Mouse (Mus musculus) liver, embryonic 16.5 days (tissue): ENCODE results near the gene Cers6. TPM values are rescaled to one million over a fixed set of nuclear protein-coding genes. Genes with fewer than 3 reads are reported as not detected.

Experiments
- ATAC-seq: fragments of 200-750 bp; cut with Nextera tagmentation; 2 replicates; pipeline ENCODE4 v1.8.0; 2017; ENCODE audit warnings: low read depth, mild to moderate bottlenecking, moderate number of reproducible peaks, moderate library complexity
- H3K27ac ChIP-seq: fragments of 300-500 bp; sonication (generic); 2 replicates; pipeline ENCODE4 v1.5.1; 2014; ENCODE audit warnings: mild to moderate bottlenecking, low read length
- H3K27me3 ChIP-seq: fragments of 300-500 bp; sonication (generic); 2 replicates; pipeline ENCODE4 v1.6.1; 2014; ENCODE audit warnings: low read depth, low read length, mixed read lengths; ENCODE audit not compliant: control insufficient read depth, insufficient read depth
- H3K36me3 ChIP-seq: fragments of 300-500 bp; sonication (generic); 2 replicates; pipeline ENCODE4 v1.6.1; 2014; ENCODE audit warnings: mild to moderate bottlenecking; ENCODE audit not compliant: control insufficient read depth, insufficient read depth
- H3K4me1 ChIP-seq: fragments of 300-500 bp; sonication (generic); 2 replicates; pipeline ENCODE4 v1.6.1; 2014; ENCODE audit warnings: low read depth, low read length, mixed read lengths; ENCODE audit not compliant: control insufficient read depth
- H3K4me2 ChIP-seq: fragments of 300-500 bp; sonication (generic); 2 replicates; pipeline ENCODE4 v1.6.1; 2014; ENCODE audit warnings: low read depth, low read length, mixed read lengths
- H3K4me3 ChIP-seq: fragments of 300-500 bp; sonication (generic); 2 replicates; pipeline ENCODE4 v1.5.1; 2014; ENCODE audit warnings: low read depth, mild to moderate bottlenecking, low read length
- H3K9ac ChIP-seq: fragments of 300-500 bp; sonication (generic); 2 replicates; pipeline ENCODE4 v1.6.1; 2014; ENCODE audit warnings: low read depth, low read length
- H3K9me3 ChIP-seq: fragments of 300-500 bp; sonication (generic); replicated peaks from 2 replicates; pipeline ENCODE4 v1.6.1; 2016; ENCODE audit warnings: low read length; ENCODE audit not compliant: control insufficient read depth
- WGBS: fragments of 180-500 bp; shearing (Covaris S2); extraction: QIAGEN DNeasy Blood & Tissue Kit; methylation state at CpG from one replicate; pipeline ENCODE4 v1.1.7; 2014; ENCODE audit not compliant: insufficient replicate concordance; 5-methylcytosine and 5-hydroxymethylcytosine counted together
- polyA plus RNA-seq: library from polyadenylated mRNA; unstranded; fragments of >200 nt; fragmentation: Nextera tagmentation; extraction: Ambion mirVana; gene quantifications from 2 replicates; pipeline ENCODE4 v1.2.1, GENCODE M21; 2015

The Cers6 gene
- polyA plus RNA-seq, 1 experiment from 2014 or later: 10.7 TPM

GRCm38 (mm10) chr2:69055174-69055573 is 193.9 kb downstream of the Cers6 start:
- no peak overlapping the region for H3K4me2 ChIP-seq
- no peak overlapping the region for H3K27ac ChIP-seq
- WGBS: 70% methylated on average over 6 of the region's 6 CpGs
- H3K36me3 ChIP-seq: no peaks in the 10 kb centered on the region
- H3K9ac ChIP-seq: no peak overlapping the region
- no peak overlapping the region for H3K4me3 ChIP-seq
- H3K9me3 ChIP-seq: no peaks in the 10 kb centered on the region
- H3K27me3 ChIP-seq: no peaks in the 10 kb centered on the region
- H3K4me1 ChIP-seq: no peaks in the 10 kb centered on the region; the same call in 1 of the 2 replicates
- ATAC-seq: no peak

GRCm38 (mm10) chr2:69061313-69061712 is 200.1 kb downstream of the Cers6 start:
- Histone ChIP-seq H3K27ac (no peak overlapping the region), H3K4me3 (no peak overlapping the region), H3K36me3 (no peaks in the 10 kb centered on the region), H3K9ac (no peak overlapping the region), H3K4me2 (no peak overlapping the region), H3K4me1 (no peaks in the 10 kb centered on the region), H3K27me3 (no peaks in the 10 kb centered on the region), H3K9me3 (no peaks in the 10 kb centered on the region)
- ATAC-seq: no peak

GRCm38 (mm10) chr2:69061910-69062689 is 200.9 kb downstream of the Cers6 start:
- Histone ChIP-seq H3K4me1 (no peaks in the 10 kb centered on the region), H3K9ac (no peak overlapping the region), H3K4me3 (no peak overlapping the region), H3K36me3 (no peaks in the 10 kb centered on the region), H3K4me2 (no peak overlapping the region), H3K27me3 (no peaks in the 10 kb centered on the region), H3K9me3 (no peaks in the 10 kb centered on the region), H3K27ac (no peak overlapping the region)
- no peak for ATAC-seq
- 66% methylated on average over 5 of the region's 5 CpGs for WGBS

GRCm38 (mm10) chr2:69064759-69065158 is 203.5 kb downstream of the Cers6 start:
- Histone ChIP-seq H3K36me3 (no peaks in the 10 kb centered on the region), H3K4me2 (no peak overlapping the region), H3K27ac (no peak overlapping the region), H3K9ac (no peak overlapping the region), H3K9me3 (no peaks in the 10 kb centered on the region), H3K27me3 (no peaks in the 10 kb centered on the region), H3K4me1 (no peaks in the 10 kb centered on the region), H3K4me3 (no peak overlapping the region)
- 70% methylated on average over 6 of the region's 6 CpGs for WGBS
- ATAC-seq: no peak

- ATAC-seq: no peak
- no peak overlapping the region for H3K9ac ChIP-seq
- no peak overlapping the region for H3K27ac ChIP-seq
Observed at GRCm38 (mm10) chr2:69071440-69072235, 210.4 kb downstream of the Cers6 start.

GRCm38 (mm10) chr2:69077189-69077588 is 215.9 kb downstream of the Cers6 start:
- Histone ChIP-seq H3K9ac (no peak overlapping the region), H3K4me3 (no peak overlapping the region), H3K9me3 (no peaks in the 10 kb centered on the region), H3K27ac (no peak overlapping the region), H3K27me3 (no peaks in the 10 kb centered on the region), H3K4me2 (no peak overlapping the region), H3K36me3 (no peaks in the 10 kb centered on the region), H3K4me1 (no peaks in the 10 kb centered on the region)
- no peak for ATAC-seq
- 68% methylated on average over 3 of the region's 3 CpGs for WGBS

More at GRCm38 (mm10) chr2:69071440-69072235, 210.4 kb downstream of the Cers6 start:
- no peaks in the 10 kb centered on the region for H3K9me3 ChIP-seq
- no peaks in the 10 kb centered on the region for H3K36me3 ChIP-seq
- 44% methylated on average over 7 of the region's 7 CpGs for whole genome bisulfite sequencing
- H3K4me3 ChIP-seq: no peak overlapping the region
- H3K27me3 ChIP-seq: no peaks in the 10 kb centered on the region
- H3K4me1 ChIP-seq: no peaks in the 10 kb centered on the region
- no peak overlapping the region for H3K4me2 ChIP-seq

- Histone ChIP-seq H3K4me1 (no peaks in the 10 kb centered on the region), H3K4me2 (no peak overlapping the region), H3K27ac (no peak overlapping the region), H3K36me3 (no peaks in the 10 kb centered on the region), H3K4me3 (no peak overlapping the region), H3K27me3 (no peaks in the 10 kb centered on the region), H3K9ac (no peak overlapping the region), H3K9me3 (no peaks in the 10 kb centered on the region)
- WGBS: 66% methylated on average over 1 of the region's 1 CpGs
- no peak for ATAC-seq
Observed at GRCm38 (mm10) chr2:69080760-69081159, 219.5 kb downstream of the Cers6 start.

- Histone ChIP-seq H3K9me3 (no peaks in the 10 kb centered on the region), H3K36me3 (no peaks in the 10 kb centered on the region), H3K4me3 (no peak overlapping the region), H3K27me3 (no peaks in the 10 kb centered on the region), H3K4me1 (no peaks in the 10 kb centered on the region), H3K4me2 (no peak overlapping the region), H3K9ac (no peak overlapping the region), H3K27ac (no peak overlapping the region)
- ATAC-seq: no peak
- WGBS: 58% methylated on average over 8 of the region's 8 CpGs
Observed at GRCm38 (mm10) chr2:69082499-69083197, 221.4 kb downstream of the Cers6 start.

GRCm38 (mm10) chr2:69083198-69083509 is 221.9 kb downstream of the Cers6 start:
- no peak overlapping the region for H3K4me3 ChIP-seq
- WGBS: 75% methylated on average over 3 of the region's 3 CpGs
- H3K27ac ChIP-seq: no peak overlapping the region
- no peaks in the 10 kb centered on the region for H3K36me3 ChIP-seq
- no peaks in the 10 kb centered on the region for H3K4me1 ChIP-seq
- H3K27me3 ChIP-seq: no peaks in the 10 kb centered on the region
- no peak for ATAC-seq
- H3K9ac ChIP-seq: no peak overlapping the region
- H3K4me2 ChIP-seq: no peak overlapping the region
- H3K9me3 ChIP-seq: no peaks in the 10 kb centered on the region
